Mouse (Mus musculus) lung, embryonic 14.5 days (tissue): ENCODE results near the gene Luc7l2. TPM values are rescaled to one million over a fixed set of nuclear protein-coding genes. Genes with fewer than 3 reads are reported as not detected.

Source experiments
- ATAC-seq: fragments of 200-750 bp; cut with Nextera tagmentation; 2 replicates; pipeline ENCODE4 v1.8.0; 2017; ENCODE audit warnings: mild to moderate bottlenecking, moderate TSS enrichment, moderate library complexity; ENCODE audit not compliant: insufficient read depth
- DNase-seq: peaks from one replicate; pipeline ENCODE4 v3.0.0-alpha.2; 2015
- H3K27ac ChIP-seq: fragments of 300-500 bp; sonication (generic); 2 replicates; pipeline ENCODE4 v1.5.1; 2014; ENCODE audit warnings: low read depth, mild to moderate bottlenecking, moderate library complexity
- H3K27me3 ChIP-seq: fragments of 300-500 bp; sonication (generic); 2 replicates; pipeline ENCODE4 v1.6.1; 2014; ENCODE audit warnings: low read length, control low read depth; ENCODE audit not compliant: insufficient read depth
- H3K36me3 ChIP-seq: fragments of 300-500 bp; sonication (generic); 2 replicates; pipeline ENCODE4 v1.6.1; 2014; ENCODE audit warnings: control low read depth; ENCODE audit not compliant: insufficient read depth
- H3K4me1 ChIP-seq: fragments of 300-500 bp; sonication (generic); 2 replicates; pipeline ENCODE4 v1.6.1; 2014; ENCODE audit warnings: antibody characterized with exemption, control low read depth; ENCODE audit not compliant: insufficient read depth
- H3K4me2 ChIP-seq: fragments of 300-500 bp; sonication (generic); 2 replicates; pipeline ENCODE4 v1.6.1; 2014; ENCODE audit warnings: mild to moderate bottlenecking
- H3K4me3 ChIP-seq: fragments of 300-500 bp; sonication (generic); 2 replicates; pipeline ENCODE4 v1.5.1; 2014; ENCODE audit warnings: low read depth, low read length
- H3K9ac ChIP-seq: fragments of 300-500 bp; sonication (generic); 2 replicates; pipeline ENCODE4 v1.6.1; 2014
- H3K9me3 ChIP-seq: fragments of 300-500 bp; sonication (generic); 2 replicates; pipeline ENCODE4 v1.6.1; 2016; ENCODE audit warnings: low read depth, low read length, control low read depth
- CTCF ChIP-seq: IDR thresholded peaks from 2 replicates; pipeline ENCODE4 v1.5.1; 2016; ENCODE audit warnings: antibody characterized with exemption, low read depth
- WGBS: fragments of 180-500 bp; shearing (Covaris S2); extraction: QIAGEN DNeasy Blood & Tissue Kit; methylation state at CpG from one replicate; pipeline ENCODE4 v1.1.7; 2014; 5-methylcytosine and 5-hydroxymethylcytosine counted together
- polyA plus RNA-seq: library from polyadenylated mRNA; unstranded; fragments of >200 nt; fragmentation: Nextera tagmentation; extraction: Ambion mirVana; gene quantifications from 2 replicates; pipeline ENCODE4 v1.2.1, GENCODE M21; 2014

Gene Luc7l2
- 47.0 and 47.2 TPM in 2 replicates for polyA plus RNA-seq

DNA sequence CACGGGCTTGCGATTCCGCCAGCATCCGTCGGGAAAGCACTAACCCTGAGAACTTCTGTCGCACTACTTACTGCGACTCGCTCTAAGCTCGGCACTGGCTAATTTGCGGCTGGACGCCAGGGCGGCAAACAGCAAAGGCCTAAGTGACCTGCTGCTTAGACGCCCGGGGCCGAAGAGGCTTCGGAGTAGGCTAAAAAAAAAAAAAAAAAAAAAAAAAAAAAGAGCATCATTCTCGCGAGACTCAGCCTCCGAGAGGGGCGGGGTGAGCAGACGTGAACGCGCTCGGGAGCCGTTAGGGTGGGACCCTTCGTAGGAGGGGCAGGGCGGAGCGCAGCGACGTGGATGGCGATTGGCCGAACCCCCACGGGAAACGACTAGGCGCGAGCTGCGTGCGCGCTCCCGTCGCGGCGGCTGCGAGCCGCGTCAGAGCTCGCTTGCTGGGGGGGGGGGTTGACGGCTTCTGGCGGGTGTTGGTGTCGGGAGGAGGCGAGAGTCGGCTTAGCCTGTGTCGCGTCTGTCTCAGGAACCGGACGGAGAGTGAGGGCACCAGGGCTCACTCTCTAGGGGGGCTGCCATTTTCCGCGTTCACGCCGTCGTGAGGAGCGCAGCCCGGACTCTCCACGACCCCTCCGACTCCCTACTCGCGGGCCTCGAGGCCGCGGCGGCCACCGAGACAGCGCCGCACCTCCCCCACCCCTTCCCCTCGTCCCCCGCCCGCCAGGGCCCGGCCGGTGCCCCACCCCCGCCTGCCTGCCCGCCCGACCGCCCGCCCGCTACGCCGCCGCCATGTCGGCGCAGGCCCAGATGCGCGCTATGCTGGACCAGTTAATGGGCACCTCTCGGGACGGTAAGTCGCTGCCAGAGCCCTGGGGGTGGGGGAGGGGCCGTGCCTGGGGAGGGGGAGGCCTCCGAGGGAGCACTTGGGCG lies at the start of gene Luc7l2:
Gene Luc7l2 (plus strand): TSS at position 273 of the 927 bp plus-strand sequence.
- Histone ChIP-seq H3K27me3 (no peaks in the 10 kb centered on the region), H3K9me3 (no peaks in the 10 kb centered on the region), H3K4me3 (peak within 1 kb of the TSS; percentile 75), H3K36me3 (peaks cover 4% of the 10 kb centered on the region; the same call in 1 of the 2 replicates), H3K9ac (peak within 1 kb of the TSS; percentile 91), H3K4me2 (peak within 1 kb of the TSS; percentile 81), H3K27ac (peak within 1 kb of the TSS; percentile 97), H3K4me1 (no peaks in the 10 kb centered on the region)
- under 1% methylated on average over 96 of the region's 98 CpGs for WGBS
- 0 out of 2 replicates have a peak, but pooled peaks have one; percentile 8 for TF ChIP-seq CTCF
- DNase-seq (peak; percentile 99), ATAC-seq (peak; percentile 88)

DNA sequence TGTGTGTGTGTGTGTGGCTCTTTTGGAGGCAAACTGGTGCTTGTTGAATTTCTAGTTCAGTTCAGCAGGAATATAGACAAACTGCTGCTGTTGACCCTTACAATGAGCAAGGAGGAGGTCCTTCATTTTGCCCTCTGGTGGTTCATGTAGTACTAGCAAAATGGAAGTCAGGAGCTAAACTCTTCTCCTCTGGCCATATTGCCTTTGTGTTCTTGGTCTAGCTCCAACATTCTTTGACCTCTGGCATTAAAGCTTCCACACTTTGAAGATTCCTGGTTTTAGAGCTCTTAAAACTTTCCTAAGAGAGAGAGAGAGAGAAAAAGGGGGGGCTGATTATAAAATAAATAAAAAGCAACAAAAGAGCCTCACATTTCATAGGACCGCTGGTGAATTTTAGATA lies 39.0 kb upstream of the Luc7l2 start:
- 0 out of 2 replicates have a peak, but pooled peaks cover 2% of the 10 kb centered on the region for H3K36me3 ChIP-seq
- H3K9me3 ChIP-seq = no peaks in the 10 kb centered on the region
- TF ChIP-seq CTCF = peak; percentile 35; the same call in 1 of the 2 replicates
- H3K9ac ChIP-seq = no peak overlapping the region
- no peak overlapping the region for H3K4me3 ChIP-seq
- DNase-seq (peak; percentile 62), ATAC-seq (no peak)
- H3K27ac ChIP-seq = no peak overlapping the region
- H3K27me3 ChIP-seq = no peaks in the 10 kb centered on the region
- H3K4me2 ChIP-seq = no peak overlapping the region
- WGBS = 82% methylated on average over 1 of the region's 1 CpGs
- no peaks in the 10 kb centered on the region for H3K4me1 ChIP-seq

DNA sequence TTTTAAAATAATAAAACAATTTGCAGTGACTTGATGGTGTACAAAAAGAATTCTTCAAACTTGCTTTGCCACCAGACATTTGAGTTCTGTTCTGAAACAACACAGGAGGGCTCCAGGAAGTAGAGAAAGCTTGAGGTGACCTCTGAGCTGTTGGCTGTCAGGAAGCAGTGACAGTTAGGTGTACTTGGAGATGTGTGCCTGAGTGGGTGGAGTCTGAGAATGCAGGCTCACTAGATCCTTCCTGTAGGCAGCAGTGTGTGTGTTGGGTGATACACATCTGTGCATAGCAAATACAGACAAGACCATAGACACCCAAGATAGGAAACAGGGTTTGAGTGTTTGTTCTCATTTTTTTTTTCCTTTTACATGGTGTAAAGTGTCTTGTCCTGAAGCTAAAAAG lies 38.3 kb upstream of the Luc7l2 start:
- H3K27me3 ChIP-seq = no peaks in the 10 kb centered on the region
- H3K9ac ChIP-seq = no peak overlapping the region
- ATAC-seq = no peak
- no peak overlapping the region for H3K4me2 ChIP-seq
- DNase-seq = no peak
- H3K4me1 ChIP-seq = no peaks in the 10 kb centered on the region
- H3K27ac ChIP-seq = no peak overlapping the region
- no peaks in the 10 kb centered on the region for H3K9me3 ChIP-seq
- TF ChIP-seq CTCF = no peak
- no peak overlapping the region for H3K4me3 ChIP-seq
- H3K36me3 ChIP-seq = 0 out of 2 replicates have a peak, but pooled peaks cover 2% of the 10 kb centered on the region

DNA sequence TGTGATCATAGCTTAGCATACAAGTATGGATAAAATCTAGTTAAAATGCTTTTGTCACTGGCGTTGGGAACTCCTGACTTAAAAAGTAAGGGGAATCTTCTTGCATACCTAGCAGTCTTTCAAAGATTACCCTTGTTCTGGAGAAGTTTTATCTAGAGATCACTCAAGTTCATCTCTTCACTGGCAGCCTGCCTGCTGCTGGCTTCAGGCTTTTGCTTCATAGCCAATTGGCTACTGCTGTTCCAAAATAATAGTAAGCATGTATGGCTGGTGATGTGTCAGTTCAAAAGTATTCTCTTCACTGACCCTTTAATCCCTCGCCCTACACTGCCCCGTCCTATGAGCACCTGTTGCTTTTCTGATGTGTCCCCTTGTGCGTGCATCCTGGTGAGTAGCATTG lies 35.9 kb upstream of the Luc7l2 start:
- Histone ChIP-seq H3K4me2 (no peak overlapping the region), H3K27ac (no peak overlapping the region), H3K27me3 (no peaks in the 10 kb centered on the region), H3K4me1 (no peaks in the 10 kb centered on the region), H3K36me3 (no peaks in the 10 kb centered on the region), H3K9me3 (no peaks in the 10 kb centered on the region), H3K9ac (no peak overlapping the region), H3K4me3 (no peak overlapping the region)
- no peak for DNase-seq
- no peak for ATAC-seq
- WGBS = 85% methylated on average over 4 of the region's 4 CpGs
- TF ChIP-seq CTCF = no peak

DNA sequence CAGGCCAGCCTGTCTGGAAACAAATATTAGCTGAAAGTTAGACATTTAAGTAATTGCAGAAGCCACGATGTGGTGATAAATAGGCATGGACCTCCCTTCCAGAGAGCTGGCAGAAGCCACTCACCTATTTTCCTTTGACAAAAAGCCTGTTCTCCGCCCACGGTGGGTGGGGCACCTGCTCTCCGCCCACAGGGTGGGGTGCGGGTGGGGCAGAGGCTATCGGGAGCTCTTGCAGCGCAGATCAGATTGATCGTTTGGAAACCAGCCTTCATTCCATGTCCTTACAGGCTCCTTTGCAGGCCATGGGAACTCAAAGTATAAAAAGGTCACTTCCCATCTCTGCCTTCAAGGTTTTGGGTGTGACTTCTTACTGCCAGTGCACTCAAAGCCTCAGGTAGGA lies 27.3 kb upstream of the Luc7l2 start:
- Histone ChIP-seq H3K9ac (no peak overlapping the region), H3K4me1 (no peaks in the 10 kb centered on the region), H3K4me2 (peak overlapping the region; percentile 33), H3K27me3 (no peaks in the 10 kb centered on the region), H3K27ac (no peak overlapping the region), H3K36me3 (no peaks in the 10 kb centered on the region), H3K4me3 (no peak overlapping the region), H3K9me3 (no peaks in the 10 kb centered on the region)
- DNase-seq (no peak), ATAC-seq (no peak)
- TF ChIP-seq CTCF = no peak
- WGBS = 17% methylated on average over 8 of the region's 8 CpGs

DNA sequence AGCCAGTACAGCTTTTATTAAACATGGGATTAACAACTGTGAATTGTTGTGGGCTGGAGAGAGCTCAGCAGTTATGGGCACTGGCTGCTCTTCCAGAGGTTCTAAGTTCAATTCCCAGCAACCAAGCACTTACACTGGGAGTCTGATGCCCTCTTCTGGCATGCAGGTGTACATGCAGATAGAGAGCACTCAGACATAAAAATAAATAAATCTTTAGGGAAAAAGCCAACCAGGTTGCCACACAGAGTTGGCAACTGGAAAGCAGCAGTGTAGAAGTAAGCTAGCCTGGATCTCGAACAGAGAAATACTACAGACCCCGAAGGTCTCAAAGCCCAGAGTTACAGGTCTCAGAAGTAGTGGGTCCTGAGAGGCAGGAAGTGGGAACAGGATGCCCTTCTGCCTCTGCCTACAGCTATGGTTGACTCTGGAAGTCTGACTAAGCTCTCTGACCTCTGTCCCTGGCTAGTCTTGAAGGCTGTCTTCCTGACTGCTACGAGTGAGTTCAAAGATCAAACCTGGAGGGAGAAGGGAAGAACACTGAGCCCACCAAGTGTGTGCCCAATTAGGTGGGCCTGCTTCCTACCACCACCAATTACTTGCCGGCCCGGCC lies 19.8 kb upstream of the Luc7l2 start:
- peak; percentile 55 for DNase-seq
- H3K27ac ChIP-seq = no peak overlapping the region

More for the DNA sequence above, 19.8 kb upstream of the Luc7l2 start:
- Histone ChIP-seq H3K36me3 (no peaks in the 10 kb centered on the region), H3K9me3 (no peaks in the 10 kb centered on the region), H3K4me3 (no peak overlapping the region), H3K4me2 (no peak overlapping the region), H3K4me1 (0 out of 2 replicates have a peak, but pooled peaks cover 4% of the 10 kb centered on the region), H3K27me3 (no peaks in the 10 kb centered on the region), H3K9ac (no peak overlapping the region)
- TF ChIP-seq CTCF = peak; percentile 60
- no peak for ATAC-seq
- WGBS = 56% methylated on average over 5 of the region's 5 CpGs
